Comparison of ENCODE assay signal across 18 mouse cellular contexts in genomic region chr16:35624877-35625276, GRCm38 (mm10).
DNase-seq lines count a peak whose midpoint lies in the region; ATAC-seq and TF ChIP-seq lines count a peak whose summit lies in the region.
"Had no signal": no experiment of that assay in that cellular context is flagged by ENCODE, and none has a peak within 500 bp of the region (broad histone marks: within the 10 kb centered on the region; RNA-seq: fewer than 3 reads in every experiment).

No protein-coding gene starts in this region.

- 49% methylated on average over 6 of the region's 6 CpGs for WGBS in forebrain, embryonic 13.5 days
- 74% methylated on average over 6 of the region's 6 CpGs for WGBS in forebrain, embryonic 10.5 days
- 50% methylated on average over 6 of the region's 6 CpGs for WGBS in forebrain, embryonic 15.5 days
- WGBS in limb, embryonic 14.5 days = 55% methylated on average over 6 of the region's 6 CpGs
- 51% methylated on average over 6 of the region's 6 CpGs for WGBS in neural tube, embryonic 13.5 days

- no peak for DNase-seq in forebrain, embryonic 10.5 days (ENCODE audit: extremely low spot score, low spot score)
- DNase-seq in limb, embryonic 14.5 days (ENCODE audit: low spot score) = peak; percentile 29
- no peak for DNase-seq in layer of hippocampus, adult 11-12 months (ENCODE audit: low spot score)
- no peak for DNase-seq in left cerebral cortex, adult 8-10 months (ENCODE audit: low spot score in 2 of 2)
- DNase-seq: heart, postnatal 36 days; kidney, postnatal 4 days; liver, postnatal 0 days; lung, postnatal 14 days; thymus, adult 2 months had no signal

- H3K27me3 ChIP-seq in forebrain, embryonic 13.5 days = no peaks in the 10 kb centered on the region
- H3K27me3 ChIP-seq in forebrain, embryonic 10.5 days (ENCODE audit: poor library complexity, severe bottlenecking) = no peaks in the 10 kb centered on the region
- H3K27me3 ChIP-seq in forebrain, embryonic 15.5 days = no peaks in the 10 kb centered on the region
- H3K27me3 ChIP-seq in limb, embryonic 14.5 days (ENCODE audit: control insufficient read depth, insufficient read depth, low read length) = no peaks in the 10 kb centered on the region
- H3K27me3 ChIP-seq in neural tube, embryonic 13.5 days = 0 out of 2 replicates have a peak, but pooled peaks cover 3% of the 10 kb centered on the region
- H3K27me3 ChIP-seq: Patski had no signal

- ATAC-seq in forebrain, embryonic 13.5 days = peak; percentile 15
- ATAC-seq in forebrain, embryonic 15.5 days (replicated peaks) = peak; percentile 38; the same call in 1 of the 2 replicates
- peak; percentile 65 for ATAC-seq in limb, embryonic 14.5 days (ENCODE audit: low FRiP score, low read depth)
- ATAC-seq in neural tube, embryonic 13.5 days (ENCODE audit: low read depth) = no peak
- ATAC-seq: CD4-positive, CD25-positive, alpha-beta regulatory T cell, adult 4 months; intestine, embryonic 16.5 days; liver, postnatal 0 days; Patski had no signal

- no peak overlapping the region for H3K4me3 ChIP-seq in forebrain, embryonic 13.5 days
- no peak overlapping the region for H3K4me3 ChIP-seq in forebrain, embryonic 10.5 days
- no peak overlapping the region for H3K4me3 ChIP-seq in forebrain, embryonic 15.5 days
- no peak overlapping the region for H3K4me3 ChIP-seq in limb, embryonic 14.5 days (replicated peaks; ENCODE audit: low read length)
- no peak overlapping the region for H3K4me3 ChIP-seq in neural tube, embryonic 13.5 days
- H3K4me3 ChIP-seq: heart, embryonic 13.5 days; kidney, embryonic 15.5 days; myocyte had no signal

- peaks cover 21% of the 10 kb centered on the region for H3K36me3 ChIP-seq in forebrain, embryonic 13.5 days (ENCODE audit: poor library complexity, severe bottlenecking)
- peaks cover 56% of the 10 kb centered on the region for H3K36me3 ChIP-seq in forebrain, embryonic 10.5 days (replicated peaks)
- H3K36me3 ChIP-seq in forebrain, embryonic 15.5 days = no peaks in the 10 kb centered on the region
- H3K36me3 ChIP-seq in limb, embryonic 14.5 days (ENCODE audit: control insufficient read depth, insufficient read depth, low read length) = no peaks in the 10 kb centered on the region
- H3K36me3 ChIP-seq in neural tube, embryonic 13.5 days = no peaks in the 10 kb centered on the region; the same call in 1 of the 2 replicates
- H3K36me3 ChIP-seq: heart, embryonic 13.5 days; kidney, embryonic 15.5 days had no signal

- H3K4me1 ChIP-seq in forebrain, embryonic 13.5 days = peaks cover 40% of the 10 kb centered on the region
- H3K4me1 ChIP-seq in forebrain, embryonic 10.5 days = peaks cover 41% of the 10 kb centered on the region
- H3K4me1 ChIP-seq in forebrain, embryonic 15.5 days = peaks cover 24% of the 10 kb centered on the region
- peaks cover 17% of the 10 kb centered on the region for H3K4me1 ChIP-seq in limb, embryonic 14.5 days (ENCODE audit: control insufficient read depth, insufficient read depth, low read length)
- H3K4me1 ChIP-seq in neural tube, embryonic 13.5 days (replicated peaks) = peaks cover 39% of the 10 kb centered on the region
- H3K4me1 ChIP-seq: heart, embryonic 13.5 days had no signal

- peak overlapping the region; percentile 68 for H3K27ac ChIP-seq in forebrain, embryonic 13.5 days
- H3K27ac ChIP-seq in forebrain, embryonic 10.5 days = no peak overlapping the region
- H3K27ac ChIP-seq in forebrain, embryonic 15.5 days (replicated peaks) = peak overlapping the region; percentile 68
- no peak overlapping the region for H3K27ac ChIP-seq in limb, embryonic 14.5 days (replicated peaks; ENCODE audit: low read depth, low read length)
- H3K27ac ChIP-seq in neural tube, embryonic 13.5 days (replicated peaks) = peak overlapping the region; percentile 68
- H3K27ac ChIP-seq: heart, embryonic 13.5 days; kidney, embryonic 15.5 days had no signal

- H3K9me3 ChIP-seq in forebrain, embryonic 13.5 days (replicated peaks) = no peaks in the 10 kb centered on the region
- no peaks in the 10 kb centered on the region for H3K9me3 ChIP-seq in forebrain, embryonic 10.5 days
- no peaks in the 10 kb centered on the region for H3K9me3 ChIP-seq in forebrain, embryonic 15.5 days
- H3K9me3 ChIP-seq in limb, embryonic 14.5 days (ENCODE audit: control insufficient read depth, low read length) = no peaks in the 10 kb centered on the region
- no peaks in the 10 kb centered on the region for H3K9me3 ChIP-seq in neural tube, embryonic 13.5 days
- H3K9me3 ChIP-seq: heart, embryonic 13.5 days; kidney, embryonic 15.5 days had no signal

- H3K9ac ChIP-seq in forebrain, embryonic 13.5 days = no peak overlapping the region
- no peak overlapping the region for H3K9ac ChIP-seq in forebrain, embryonic 15.5 days (replicated peaks)
- H3K9ac ChIP-seq in limb, embryonic 14.5 days (ENCODE audit: low read depth, low read length, severe bottlenecking) = no peak overlapping the region
- H3K9ac ChIP-seq in neural tube, embryonic 13.5 days = no peak overlapping the region
- H3K9ac ChIP-seq: heart, embryonic 13.5 days; kidney, embryonic 15.5 days; liver, postnatal 0 days had no signal

- no peak overlapping the region for H3K4me2 ChIP-seq in forebrain, embryonic 13.5 days
- no peak overlapping the region for H3K4me2 ChIP-seq in forebrain, embryonic 15.5 days (replicated peaks)
- peak overlapping the region; percentile 13; the same call in 1 of the 2 replicates for H3K4me2 ChIP-seq in limb, embryonic 14.5 days (replicated peaks; ENCODE audit: low read depth, low read length, severe bottlenecking)
- H3K4me2 ChIP-seq in neural tube, embryonic 13.5 days = no peak overlapping the region
- H3K4me2 ChIP-seq: heart, embryonic 13.5 days; kidney, embryonic 15.5 days had no signal

- no peak for TF ChIP-seq POLR2A in limb, embryonic 14.5 days (IDR thresholded peaks at IDR 0.05; ENCODE audit: borderline replicate concordance, extremely low read depth, insufficient read depth, insufficient read length)

Comparison
In these comparisons a context has a peak if more than half of its experiments do, and no peak if none do; other contexts are left out.
1. H3K27ac ChIP-seq: peak in forebrain, embryonic 13.5 days (single experiment), forebrain, embryonic 15.5 days (single experiment) and neural tube, embryonic 13.5 days (single experiment); none in forebrain, embryonic 10.5 days (single experiment) and limb, embryonic 14.5 days (single experiment).